Mouse (Mus musculus): ENCODE data around the gene Spsb4. TPM values are rescaled to one million over a fixed set of nuclear protein-coding genes. Genes with fewer than 3 reads are reported as not detected.
A peak's percentile ranks its signal among the peaks of the same experiment; 100 is the strongest.

Gene Spsb4
- total RNA-seq, 1 experiment from 2014 or later, result not detected

DNA sequence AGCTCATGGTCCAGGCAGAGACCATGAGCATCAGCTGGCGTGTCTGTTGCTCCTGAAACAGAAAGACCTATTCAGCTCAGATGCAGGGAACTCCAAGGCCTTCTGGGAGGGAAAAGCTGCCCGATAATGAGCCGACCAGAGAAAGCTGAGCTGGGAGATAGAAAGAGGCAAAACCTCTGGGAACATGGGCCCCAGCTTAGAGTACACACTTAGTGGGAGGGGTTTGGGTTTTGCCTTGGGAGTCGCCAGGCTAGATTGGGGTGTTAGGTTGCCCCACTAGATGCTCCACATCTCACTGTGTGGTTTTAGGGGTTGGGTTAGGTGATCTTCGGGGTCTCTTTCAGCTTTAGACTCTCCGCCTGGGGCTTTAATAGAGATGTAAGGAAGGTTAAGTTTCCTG is 95.5 kb downstream of the Spsb4 start:
- no peak for ATAC-seq (replicated peaks; ENCODE audit: insufficient number of reproducible peaks, low FRiP score, low TSS enrichment, poor library complexity, severe bottlenecking)

DNA sequence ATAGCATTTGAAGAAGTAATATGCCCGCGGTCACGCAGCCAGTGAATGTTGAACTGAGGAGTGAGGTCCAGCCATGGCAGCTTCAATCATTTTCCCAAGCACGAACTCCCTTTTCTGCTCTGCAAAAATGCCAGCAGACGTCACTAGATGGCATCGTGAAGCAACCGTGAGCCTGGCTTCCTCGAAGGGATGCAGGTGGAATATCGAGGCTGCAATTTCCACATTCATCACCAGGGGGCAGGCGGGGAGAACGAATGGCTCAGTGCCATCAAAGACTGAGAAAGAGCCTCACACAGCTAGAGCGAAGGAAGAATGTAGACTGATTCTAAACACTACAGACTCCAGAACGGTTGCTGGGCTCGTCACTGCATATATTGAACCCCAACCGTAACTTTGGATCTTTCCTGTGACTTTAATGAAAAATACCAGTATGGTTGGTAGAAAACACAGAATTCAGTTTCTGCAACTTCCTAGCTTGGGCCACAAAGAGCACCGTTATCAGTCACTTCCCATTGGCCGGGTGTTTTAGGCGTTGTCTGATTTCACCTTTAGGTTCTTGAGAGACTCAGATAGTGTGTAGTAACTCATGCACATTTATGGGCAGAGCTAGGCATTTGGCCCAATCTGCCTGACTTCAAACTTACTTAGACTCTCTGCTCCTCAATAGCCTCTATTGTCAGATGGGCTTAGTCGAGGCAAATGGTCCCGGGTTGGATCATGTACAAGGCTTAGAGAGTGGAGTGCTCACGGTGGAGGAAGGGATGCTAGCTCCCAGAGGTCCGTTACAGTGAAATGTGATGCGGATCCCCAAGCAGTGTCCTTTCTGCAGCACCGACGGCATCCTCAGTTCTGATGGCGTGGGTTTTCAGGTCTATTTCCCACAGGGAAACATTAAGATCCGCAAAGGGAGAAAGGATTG is 101.8 kb downstream of the Spsb4 start:
- ATAC-seq (replicated peaks; ENCODE audit: insufficient number of reproducible peaks, low FRiP score, low TSS enrichment, poor library complexity, severe bottlenecking), result peak; percentile 93

DNA sequence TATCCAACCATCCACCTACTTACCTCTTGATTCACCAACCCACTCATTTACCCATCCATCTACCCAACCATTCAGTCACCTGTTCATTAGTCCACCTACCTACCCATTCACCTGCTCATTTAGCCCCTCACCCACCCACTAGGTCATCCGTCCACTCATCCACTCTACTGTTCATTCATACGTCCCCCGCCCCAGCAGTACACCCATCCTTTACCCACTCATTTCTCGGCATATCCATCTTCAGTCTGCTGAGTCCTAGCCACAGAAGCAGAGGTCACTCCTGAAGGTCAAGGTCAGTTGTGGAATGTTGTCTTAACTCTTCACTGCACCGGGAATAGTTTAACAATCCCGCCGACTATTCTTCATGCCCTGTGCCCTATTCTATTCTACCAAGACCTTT is 102.6 kb downstream of the Spsb4 start:
- ATAC-seq (replicated peaks; ENCODE audit: insufficient number of reproducible peaks, low FRiP score, low TSS enrichment, poor library complexity, severe bottlenecking), result no peak

DNA sequence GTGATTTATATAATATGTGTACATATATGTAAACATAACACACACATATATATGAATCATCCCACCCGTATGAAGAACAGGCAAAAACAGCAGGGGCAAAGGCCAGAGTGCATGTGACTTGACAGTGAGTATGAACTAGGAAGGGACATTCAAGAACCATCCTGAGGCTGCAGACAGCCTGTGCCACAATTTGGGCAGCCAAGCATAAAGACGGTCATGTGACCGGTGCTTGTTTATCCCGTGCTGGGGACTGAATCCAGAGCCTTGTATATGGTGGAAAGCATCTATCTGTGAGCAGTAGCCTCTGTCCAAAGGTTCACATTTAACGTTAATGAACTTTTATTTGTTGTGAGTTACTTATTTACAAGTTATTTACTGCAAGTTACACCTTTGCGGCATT is 103.8 kb downstream of the Spsb4 start:
- no peak for ATAC-seq (replicated peaks; ENCODE audit: insufficient number of reproducible peaks, low FRiP score, low TSS enrichment, poor library complexity, severe bottlenecking)

DNA sequence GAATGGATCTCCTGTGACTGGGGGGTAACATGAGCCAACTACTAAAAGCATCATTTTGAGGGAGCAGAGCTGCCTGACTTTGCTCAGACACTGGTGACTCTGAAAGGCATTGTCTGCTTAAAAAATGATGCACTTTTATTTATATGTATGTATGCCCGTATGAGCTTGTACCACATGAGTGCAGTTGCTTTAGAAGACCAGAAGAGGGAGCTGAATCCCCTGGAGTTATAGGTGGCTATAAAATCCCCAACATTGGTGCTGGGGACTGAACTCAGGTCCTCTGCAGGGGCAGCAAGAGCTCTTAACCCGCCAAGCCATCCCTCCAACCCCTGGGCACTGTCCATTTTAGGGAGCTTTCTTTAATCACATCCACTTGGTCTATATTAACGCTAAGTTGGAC is 104.6 kb downstream of the Spsb4 start:
- no peak for ATAC-seq (replicated peaks; ENCODE audit: insufficient number of reproducible peaks, low FRiP score, low TSS enrichment, poor library complexity, severe bottlenecking)

DNA sequence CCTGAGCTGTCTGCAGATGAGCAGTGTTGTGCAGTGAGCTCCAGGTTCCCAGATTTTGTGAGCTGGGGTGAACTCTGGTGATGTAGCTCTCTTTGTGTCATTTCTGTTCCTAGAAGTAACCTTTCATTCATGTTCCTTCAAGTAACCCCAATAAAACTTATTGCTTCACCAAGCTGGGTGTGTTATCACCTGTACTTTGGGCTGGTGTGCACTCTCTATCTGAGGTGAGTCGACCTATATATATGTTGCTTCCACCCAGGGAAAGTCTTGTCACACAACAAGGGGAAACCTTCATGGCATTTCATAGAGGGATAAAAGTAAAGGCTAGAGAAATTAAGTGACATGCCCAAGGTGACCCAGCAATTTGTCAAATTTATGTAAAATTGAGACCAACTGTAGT is 109.1 kb downstream of the Spsb4 start:
- ATAC-seq (replicated peaks; ENCODE audit: insufficient number of reproducible peaks, low FRiP score, low TSS enrichment, poor library complexity, severe bottlenecking), result no peak

DNA sequence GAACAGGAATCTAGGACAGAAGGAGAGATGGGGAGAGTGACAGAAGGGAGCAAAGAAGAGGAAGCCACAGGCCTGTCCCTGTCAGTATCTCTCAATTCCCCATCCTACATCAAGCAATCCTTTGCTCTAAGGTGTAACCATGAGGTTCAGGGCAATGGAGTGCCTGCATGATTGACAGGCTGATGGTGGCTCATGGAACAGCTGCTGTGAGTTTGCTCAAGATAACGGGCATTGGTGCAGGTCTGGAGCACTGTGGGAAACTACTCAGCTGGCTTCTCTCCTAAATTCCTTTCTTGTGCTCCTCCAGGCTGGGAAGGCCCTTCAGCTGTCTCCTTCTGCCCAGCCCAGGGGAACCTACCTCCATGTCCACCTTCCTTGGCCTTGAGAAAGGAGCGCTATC is 109.9 kb downstream of the Spsb4 start:
- ATAC-seq (replicated peaks; ENCODE audit: insufficient number of reproducible peaks, low FRiP score, low TSS enrichment, poor library complexity, severe bottlenecking), result no peak

DNA sequence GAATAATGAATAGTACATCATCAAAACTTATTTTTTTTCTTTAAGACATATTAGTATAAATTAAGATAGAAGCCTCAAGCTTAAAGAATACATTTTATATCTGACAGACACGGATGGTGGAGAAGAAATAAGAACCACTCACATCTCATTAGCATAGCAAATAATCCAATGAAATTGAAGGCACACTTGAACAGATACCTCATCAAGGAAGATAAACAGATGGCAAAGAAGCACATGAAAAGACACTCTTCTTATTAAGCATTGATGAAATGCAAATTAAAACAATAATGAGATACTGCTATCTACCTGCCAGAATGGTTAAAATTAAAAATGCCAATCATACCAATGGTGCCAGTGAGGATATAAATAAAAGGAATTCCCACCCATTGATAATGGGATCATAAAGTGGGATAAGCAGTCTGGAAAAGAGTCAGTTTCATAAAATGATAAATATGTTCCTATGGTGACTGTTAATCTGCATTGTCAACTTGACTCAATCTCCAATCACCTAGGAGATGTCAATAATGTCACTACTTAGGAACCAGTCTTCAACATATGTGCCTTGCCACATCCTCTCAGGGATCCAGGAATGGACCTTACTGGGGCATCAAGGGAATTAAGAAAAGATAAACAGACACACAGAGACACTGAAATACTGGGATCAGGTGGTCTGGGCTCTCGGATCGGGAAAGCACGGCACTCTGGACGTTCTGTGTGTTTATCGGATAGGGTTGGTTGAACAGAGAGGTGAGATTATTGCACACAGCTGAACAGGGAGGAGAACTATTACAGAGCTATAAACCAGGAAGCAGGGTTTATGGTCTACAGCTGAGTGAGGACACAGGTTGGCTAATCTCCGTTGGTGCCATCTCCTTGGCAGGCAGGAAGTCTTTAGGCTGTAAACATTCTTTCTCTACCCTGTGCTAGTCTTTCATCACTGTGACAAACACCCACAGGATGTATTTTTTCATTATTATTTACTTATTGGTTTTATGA is 114.0 kb downstream of the Spsb4 start:
- ATAC-seq (replicated peaks; ENCODE audit: insufficient number of reproducible peaks, low FRiP score, low TSS enrichment, poor library complexity, severe bottlenecking), result no peak

DNA sequence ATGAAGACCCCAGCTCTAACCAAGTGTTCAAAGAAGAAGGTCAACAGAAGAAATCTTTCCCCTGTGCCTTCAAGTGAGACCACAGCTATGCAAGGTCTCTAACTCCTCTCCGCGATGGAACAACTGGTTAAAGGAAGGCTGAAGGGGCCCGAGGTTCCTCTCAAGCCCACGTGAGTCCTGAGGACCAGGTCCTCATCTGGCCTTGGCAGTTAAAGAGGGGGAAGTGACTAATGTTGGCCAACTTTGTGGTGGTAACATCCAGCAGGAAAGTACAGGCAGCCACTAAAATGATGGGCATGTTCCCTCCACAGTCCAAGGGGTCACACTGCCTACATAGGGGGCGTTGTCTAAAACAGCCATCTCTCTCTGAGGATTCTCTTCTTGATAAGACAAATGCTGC is 118.9 kb downstream of the Spsb4 start:
- ATAC-seq (replicated peaks; ENCODE audit: insufficient number of reproducible peaks, low FRiP score, low TSS enrichment, poor library complexity, severe bottlenecking), result peak; percentile 68

DNA sequence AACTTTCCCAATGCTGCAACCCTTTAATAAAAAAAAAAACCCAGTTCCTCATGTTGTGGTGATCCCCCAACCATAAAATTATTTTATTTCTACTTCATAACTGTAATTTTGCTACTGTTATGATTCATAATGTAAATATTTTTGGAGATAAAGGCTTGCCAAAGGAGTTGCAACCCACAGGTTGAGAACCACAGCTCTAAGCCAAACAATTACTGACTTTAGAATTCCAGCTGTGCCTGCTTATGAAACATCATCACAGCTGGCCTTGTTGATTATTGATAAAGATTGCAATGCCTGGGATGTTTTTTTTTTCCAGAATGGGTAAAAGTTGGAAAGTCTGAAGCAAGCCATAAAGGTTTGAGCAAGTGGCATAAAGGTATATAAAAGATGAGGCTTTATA is 119.6 kb downstream of the Spsb4 start:
- no peak for ATAC-seq (replicated peaks; ENCODE audit: insufficient number of reproducible peaks, low FRiP score, low TSS enrichment, poor library complexity, severe bottlenecking)

DNA sequence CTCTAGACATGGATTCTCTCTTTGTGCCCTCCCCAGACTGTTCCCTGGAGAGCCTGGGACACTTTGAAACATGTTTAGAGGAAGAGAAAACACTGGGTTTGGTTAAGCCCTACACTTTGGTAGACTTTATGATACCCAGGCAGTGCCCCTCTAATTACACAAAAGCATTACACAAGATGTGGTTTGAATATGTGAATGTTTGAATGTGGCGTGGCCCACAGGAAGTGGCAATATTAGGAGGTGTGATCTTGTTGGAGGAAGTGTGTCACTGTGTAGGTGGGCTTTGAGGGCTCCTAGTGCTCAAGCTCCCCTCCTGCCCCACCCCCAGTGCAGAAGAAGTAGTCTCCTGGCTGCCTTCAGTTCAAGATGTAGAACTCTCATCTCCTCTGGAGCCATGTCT is 122.0 kb downstream of the Spsb4 start:
- peak; percentile 49; the same call in 1 of the 2 replicates for ATAC-seq (replicated peaks; ENCODE audit: insufficient number of reproducible peaks, low FRiP score, low TSS enrichment, poor library complexity, severe bottlenecking)

DNA sequence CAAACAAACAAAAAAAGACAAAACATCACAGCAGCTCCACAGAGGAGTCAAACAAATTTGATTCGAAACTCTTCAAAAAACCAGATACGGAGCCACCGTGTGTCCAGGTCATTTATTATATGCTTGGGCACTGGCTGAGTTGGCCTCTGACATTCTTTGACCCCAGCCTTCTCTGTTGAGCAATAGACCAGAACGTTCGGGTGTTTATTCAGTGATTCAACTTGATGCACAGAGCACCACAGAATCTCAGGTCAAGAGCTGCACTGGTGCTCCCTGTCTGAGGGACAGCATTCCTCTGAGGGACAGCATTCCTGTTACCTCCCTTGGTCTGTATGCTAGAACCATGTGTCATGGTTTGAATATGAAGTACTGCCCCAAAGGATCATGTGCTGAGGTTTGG is 125.1 kb downstream of the Spsb4 start:
- no peak for ATAC-seq (replicated peaks; ENCODE audit: insufficient number of reproducible peaks, low FRiP score, low TSS enrichment, poor library complexity, severe bottlenecking)

Other genes with a start within 250 kb of the Spsb4 start
- gene Pxylp1, start 126.2 kb downstream of the Spsb4 start, total RNA-seq (2017), result 6.8 to 21.3 TPM (median 8.5 TPM) in 3 replicates
- gene Slc25a36, start 92.3 kb upstream of the Spsb4 start, total RNA-seq (2017), result 80.7 to 89.0 TPM (median 86.6 TPM) in 3 replicates

All from monocyte, adult 5-6 weeks (primary cell).